Mouse (Mus musculus) hindbrain, embryonic 15.5 days (tissue): ENCODE measurements at regions not wholly inside any gene's neighbourhood (a gene's known extent, or its start where the extent isn't known, plus 50 kb on each side); places are given as distances from the start of the nearest gene placed in this dataset.

Experiments used
- ATAC-seq: fragments of 200-750 bp; cut with Nextera tagmentation; 2 replicates; pipeline ENCODE4 v1.8.0; 2017; ENCODE audit warnings: low read depth, moderate number of reproducible peaks, moderate TSS enrichment; ENCODE audit not compliant: low FRiP score
- H3K27ac ChIP-seq: fragments of 300-500 bp; sonication (generic); replicated peaks from 2 replicates; pipeline ENCODE4 v1.5.1; 2015; ENCODE audit warnings: mild to moderate bottlenecking, inconsistent platforms
- H3K27me3 ChIP-seq: fragments of 300-500 bp; sonication (generic); 2 replicates; pipeline ENCODE4 v1.6.1; 2015; ENCODE audit warnings: control low read depth, inconsistent platforms
- H3K36me3 ChIP-seq: fragments of 300-500 bp; sonication (generic); 2 replicates; pipeline ENCODE4 v1.6.1; 2015; ENCODE audit warnings: control low read depth, inconsistent platforms
- H3K4me1 ChIP-seq: fragments of 300-500 bp; sonication (generic); replicated peaks from 2 replicates; pipeline ENCODE4 v1.6.1; 2015; ENCODE audit warnings: control low read depth, inconsistent platforms
- H3K4me2 ChIP-seq: fragments of 300-500 bp; sonication (generic); 2 replicates; pipeline ENCODE4 v1.6.1; 2015; ENCODE audit warnings: moderate library complexity, mild to moderate bottlenecking, inconsistent platforms
- H3K4me3 ChIP-seq: fragments of 300-500 bp; sonication (generic); 2 replicates; pipeline ENCODE4 v1.5.1; 2015; ENCODE audit warnings: mild to moderate bottlenecking, inconsistent platforms
- H3K9ac ChIP-seq: fragments of 300-500 bp; sonication (generic); 2 replicates; pipeline ENCODE4 v1.6.1; 2015; ENCODE audit warnings: inconsistent platforms
- H3K9me3 ChIP-seq: fragments of 300-500 bp; sonication (generic); 2 replicates; pipeline ENCODE4 v1.6.1; 2016; ENCODE audit warnings: control low read depth, inconsistent platforms
- WGBS: fragments of 180-500 bp; shearing (Covaris S2); methylation state at CpG from one replicate; pipeline ENCODE4 v1.1.7; 2015; 5-methylcytosine and 5-hydroxymethylcytosine counted together

- no peak for ATAC-seq
- Histone ChIP-seq H3K4me1 (no peaks in the 10 kb centered on the region), H3K4me3 (no peak overlapping the region), H3K27ac (no peak overlapping the region), H3K9me3 (no peaks in the 10 kb centered on the region), H3K4me2 (no peak overlapping the region), H3K27me3 (no peaks in the 10 kb centered on the region), H3K9ac (no peak overlapping the region), H3K36me3 (no peaks in the 10 kb centered on the region)
- 87% methylated on average over 8 of the region's 8 CpGs for WGBS
Measured at GRCm38 (mm10) chr9:120837431-120838150, 91.4 kb upstream of the Ctnnb1 start.

- Histone ChIP-seq H3K9me3 (no peaks in the 10 kb centered on the region), H3K4me2 (no peak overlapping the region), H3K27me3 (no peaks in the 10 kb centered on the region), H3K27ac (no peak overlapping the region), H3K9ac (no peak overlapping the region), H3K4me3 (no peak overlapping the region), H3K36me3 (no peaks in the 10 kb centered on the region), H3K4me1 (no peaks in the 10 kb centered on the region)
- WGBS: 73% methylated on average over 8 of the region's 8 CpGs
- ATAC-seq: no peak
Measured at GRCm38 (mm10) chr9:120843753-120844152, 85.3 kb upstream of the Ctnnb1 start.

- ATAC-seq: no peak
- Histone ChIP-seq H3K27ac (no peak overlapping the region), H3K9ac (no peak overlapping the region), H3K9me3 (no peaks in the 10 kb centered on the region), H3K4me1 (no peaks in the 10 kb centered on the region), H3K4me3 (no peak overlapping the region), H3K27me3 (no peaks in the 10 kb centered on the region), H3K36me3 (no peaks in the 10 kb centered on the region), H3K4me2 (no peak overlapping the region)
- 72% methylated on average over 10 of the region's 10 CpGs for WGBS
Measured at GRCm38 (mm10) chr9:120845538-120845937, 83.5 kb upstream of the Ctnnb1 start.

GRCm38 (mm10) chr9:120847649-120848048, 81.4 kb upstream of the Ctnnb1 start:
- H3K4me2 ChIP-seq: no peak overlapping the region
- no peak for ATAC-seq
- no peaks in the 10 kb centered on the region for H3K27me3 ChIP-seq
- no peak overlapping the region for H3K4me3 ChIP-seq
- peaks cover 1% of the 10 kb centered on the region; the same call in 1 of the 2 replicates for H3K4me1 ChIP-seq
- H3K9me3 ChIP-seq: no peaks in the 10 kb centered on the region
- WGBS: 87% methylated on average over 5 of the region's 5 CpGs
- H3K27ac ChIP-seq: no peak overlapping the region
- H3K36me3 ChIP-seq: no peaks in the 10 kb centered on the region
- H3K9ac ChIP-seq: no peak overlapping the region

- Histone ChIP-seq H3K4me2 (no peak overlapping the region), H3K9me3 (no peaks in the 10 kb centered on the region), H3K27me3 (no peaks in the 10 kb centered on the region), H3K36me3 (no peaks in the 10 kb centered on the region), H3K4me3 (no peak overlapping the region), H3K4me1 (peaks cover 7% of the 10 kb centered on the region; the same call in 1 of the 2 replicates), H3K27ac (no peak overlapping the region), H3K9ac (no peak overlapping the region)
- 82% methylated on average over 2 of the region's 2 CpGs for WGBS
- no peak for ATAC-seq
Measured at GRCm38 (mm10) chr9:120848962-120849361, 80.1 kb upstream of the Ctnnb1 start.

- Histone ChIP-seq H3K27me3 (no peaks in the 10 kb centered on the region), H3K4me1 (peaks cover 7% of the 10 kb centered on the region; the same call in 1 of the 2 replicates), H3K4me2 (no peak overlapping the region), H3K9ac (no peak overlapping the region), H3K36me3 (no peaks in the 10 kb centered on the region), H3K27ac (no peak overlapping the region), H3K9me3 (no peaks in the 10 kb centered on the region), H3K4me3 (no peak overlapping the region)
- 70% methylated on average over 5 of the region's 5 CpGs for WGBS
- ATAC-seq: no peak
Measured at GRCm38 (mm10) chr9:120850092-120850491, 78.9 kb upstream of the Ctnnb1 start.

GRCm38 (mm10) chr9:120851914-120852313, 77.1 kb upstream of the Ctnnb1 start:
- Histone ChIP-seq H3K27me3 (no peaks in the 10 kb centered on the region), H3K36me3 (no peaks in the 10 kb centered on the region), H3K27ac (no peak overlapping the region), H3K4me1 (peaks cover 7% of the 10 kb centered on the region; the same call in 1 of the 2 replicates), H3K4me2 (no peak overlapping the region), H3K9ac (no peak overlapping the region), H3K4me3 (no peak overlapping the region), H3K9me3 (no peaks in the 10 kb centered on the region)
- ATAC-seq: no peak
- 84% methylated on average over 5 of the region's 5 CpGs for WGBS

GRCm38 (mm10) chr9:120852572-120852971, 76.4 kb upstream of the Ctnnb1 start:
- no peak for ATAC-seq
- peaks cover 7% of the 10 kb centered on the region; the same call in 1 of the 2 replicates for H3K4me1 ChIP-seq
- no peak overlapping the region for H3K4me3 ChIP-seq
- peak overlapping the region; percentile 23; the same call in 1 of the 2 replicates for H3K27ac ChIP-seq
- H3K9ac ChIP-seq: no peak overlapping the region
- no peaks in the 10 kb centered on the region for H3K9me3 ChIP-seq
- WGBS: 65% methylated on average over 6 of the region's 6 CpGs
- H3K27me3 ChIP-seq: no peaks in the 10 kb centered on the region
- no peak overlapping the region for H3K4me2 ChIP-seq
- no peaks in the 10 kb centered on the region for H3K36me3 ChIP-seq

- Histone ChIP-seq H3K9me3 (no peaks in the 10 kb centered on the region), H3K4me2 (no peak overlapping the region), H3K4me1 (peaks cover 7% of the 10 kb centered on the region; the same call in 1 of the 2 replicates), H3K27ac (peak overlapping the region; percentile 23; the same call in 1 of the 2 replicates), H3K27me3 (no peaks in the 10 kb centered on the region), H3K9ac (no peak overlapping the region), H3K4me3 (no peak overlapping the region), H3K36me3 (no peaks in the 10 kb centered on the region)
- ATAC-seq: no peak
- 75% methylated on average over 8 of the region's 8 CpGs for WGBS
Measured at GRCm38 (mm10) chr9:120853032-120853597, 75.9 kb upstream of the Ctnnb1 start.

GRCm38 (mm10) chr9:120854351-120854750, 74.7 kb upstream of the Ctnnb1 start:
- ATAC-seq: no peak
- peaks cover 7% of the 10 kb centered on the region; the same call in 1 of the 2 replicates for H3K4me1 ChIP-seq
- H3K9me3 ChIP-seq: no peaks in the 10 kb centered on the region
- H3K27ac ChIP-seq: no peak overlapping the region
- no peaks in the 10 kb centered on the region for H3K27me3 ChIP-seq
- 57% methylated on average over 7 of the region's 7 CpGs for WGBS
- H3K36me3 ChIP-seq: no peaks in the 10 kb centered on the region
- no peak overlapping the region for H3K4me2 ChIP-seq
- H3K4me3 ChIP-seq: no peak overlapping the region
- no peak overlapping the region for H3K9ac ChIP-seq

GRCm38 (mm10) chr9:120855293-120856050, 73.5 kb upstream of the Ctnnb1 start:
- Histone ChIP-seq H3K27ac (no peak overlapping the region), H3K4me2 (no peak overlapping the region), H3K36me3 (no peaks in the 10 kb centered on the region), H3K27me3 (no peaks in the 10 kb centered on the region), H3K9me3 (no peaks in the 10 kb centered on the region), H3K4me3 (no peak overlapping the region), H3K4me1 (peaks cover 7% of the 10 kb centered on the region; the same call in 1 of the 2 replicates), H3K9ac (no peak overlapping the region)
- 39% methylated on average over 3 of the region's 3 CpGs for WGBS
- ATAC-seq: peak; percentile 23; the same call in 1 of the 2 replicates
